Mouse (Mus musculus) megakaryocyte, adult 5-6 weeks (primary cell): Measurements from ENCODE around the gene Trip4. TPM values are rescaled to one million over a fixed set of nuclear protein-coding genes. Genes with fewer than 3 reads are reported as not detected.
"Not testable (repeated sequence)": the region's sequence is repeated elsewhere in the genome, so short reads cannot be mapped to it uniquely, and the experiment has no call there.

Experiments
- ATAC-seq: 2 replicates; pipeline ENCODE4 v1.8.0; 2016; ENCODE audit warnings: mild to moderate bottlenecking, inconsistent platforms; ENCODE audit not compliant: poor library complexity, severe bottlenecking
- total RNA-seq, 2 experiments: library from RNA; stranded (forward) in 1 of 2; stranded (reverse) in 1 of 2; fragments of 153-499, 151-499 nt in 1 of 2; fragments of 221-1000, 200-1000 nt in 1 of 2; gene quantifications; 2 replicates each; pipeline versions ENCODE4 v1.2.3 to v1.2.4; 2015 to 2017

The Trip4 gene
- total RNA-seq, 2 experiments from 2014 or later, result 17.7 to 23.8 TPM

DNA sequence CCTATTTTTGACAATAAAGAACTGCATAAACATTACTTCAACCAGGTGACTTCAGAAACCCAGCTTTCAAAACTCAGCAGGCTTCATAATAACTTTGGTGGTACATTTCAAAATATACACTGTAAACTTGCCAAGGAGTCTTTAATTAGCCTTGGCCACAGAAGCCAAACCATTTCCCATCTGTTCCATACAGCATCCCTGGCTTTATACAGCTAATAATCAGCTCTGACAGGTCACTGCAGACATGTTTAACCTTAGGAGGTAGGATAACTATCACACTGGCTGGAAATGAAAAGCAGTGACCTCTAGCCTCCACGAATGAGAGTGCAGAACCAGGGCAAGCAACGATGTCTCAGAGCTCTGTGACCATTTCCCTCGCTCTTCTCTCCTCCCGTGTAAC, 108.8 kb downstream of the Trip4 start:
- ATAC-seq, result no peak

DNA sequence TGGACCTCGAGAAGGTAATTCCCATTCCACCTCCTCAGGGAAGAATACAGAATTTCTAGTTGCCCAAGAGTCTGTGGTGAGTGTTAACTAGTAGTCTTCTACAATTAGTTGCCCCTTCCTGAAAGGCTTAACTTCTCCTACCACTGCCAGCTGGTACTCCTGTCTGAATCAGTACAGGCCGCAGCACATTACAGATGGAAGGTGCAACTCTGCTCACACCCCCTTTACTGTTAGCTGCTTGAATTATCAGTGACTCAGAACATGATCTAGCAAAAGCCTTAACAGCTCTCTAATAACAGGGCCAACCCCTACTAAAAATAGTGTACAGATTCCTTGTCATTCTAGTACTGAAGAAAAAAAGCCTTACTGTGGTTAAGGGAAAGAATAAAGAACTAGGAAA, 112.9 kb downstream of the Trip4 start:
- no peak for ATAC-seq

DNA sequence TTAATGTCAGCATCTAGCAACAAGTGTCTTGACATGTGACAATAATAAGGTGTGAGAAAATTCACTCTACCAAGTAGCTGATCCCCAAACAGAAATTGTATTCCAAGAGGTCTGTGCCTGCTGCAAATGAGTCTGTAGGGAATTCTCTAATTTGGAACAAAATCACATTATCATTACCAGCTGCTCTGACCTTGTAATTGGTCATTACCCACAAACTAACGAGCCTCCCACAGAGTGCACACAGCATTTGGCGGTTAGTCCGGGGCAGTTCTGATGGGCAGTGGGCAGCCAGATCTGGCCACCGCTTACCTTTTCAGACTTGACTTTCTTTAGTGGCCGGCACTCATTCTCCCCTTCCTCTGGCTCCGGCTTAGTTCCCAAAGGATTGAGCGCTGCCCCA, 114.3 kb downstream of the Trip4 start:
- no peak for ATAC-seq

DNA sequence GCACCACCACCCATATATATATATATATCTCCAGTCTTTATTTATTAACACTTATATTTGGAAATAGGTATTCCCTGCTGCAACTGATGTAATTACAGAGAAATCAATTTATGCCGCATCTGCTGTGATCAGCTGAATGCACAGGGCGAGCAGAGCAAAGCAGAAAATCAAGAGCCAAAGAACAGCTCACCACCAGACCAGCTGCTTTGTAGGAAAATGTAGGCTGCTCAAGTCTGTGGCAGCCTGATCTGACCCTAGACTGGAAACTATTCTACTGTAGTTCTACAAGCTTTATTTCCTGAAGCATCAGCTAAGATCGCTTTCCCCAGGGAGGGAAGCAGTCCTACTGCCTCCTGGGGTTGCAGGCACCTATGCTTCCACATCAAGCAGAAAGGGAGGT, 115.1 kb downstream of the Trip4 start:
- no peak for ATAC-seq

DNA sequence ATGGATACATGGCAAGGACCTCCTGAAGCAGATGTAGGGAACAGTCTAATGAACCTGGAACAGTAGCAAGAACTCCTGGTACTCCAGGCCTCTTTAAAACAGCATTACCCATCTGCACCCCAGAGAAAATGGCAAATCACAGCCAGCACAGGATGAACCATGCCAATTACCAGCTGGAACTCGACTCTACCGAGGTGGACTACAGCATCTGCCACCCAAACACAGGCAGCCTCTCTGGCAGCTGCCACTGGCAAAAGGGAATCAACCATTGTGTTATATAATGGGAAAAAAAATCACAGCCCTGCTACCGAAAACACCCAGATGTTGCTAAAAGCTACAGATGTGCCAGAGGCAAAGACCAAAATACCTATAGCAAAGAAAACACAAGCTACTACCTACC, 115.5 kb downstream of the Trip4 start:
- no peak for ATAC-seq

DNA sequence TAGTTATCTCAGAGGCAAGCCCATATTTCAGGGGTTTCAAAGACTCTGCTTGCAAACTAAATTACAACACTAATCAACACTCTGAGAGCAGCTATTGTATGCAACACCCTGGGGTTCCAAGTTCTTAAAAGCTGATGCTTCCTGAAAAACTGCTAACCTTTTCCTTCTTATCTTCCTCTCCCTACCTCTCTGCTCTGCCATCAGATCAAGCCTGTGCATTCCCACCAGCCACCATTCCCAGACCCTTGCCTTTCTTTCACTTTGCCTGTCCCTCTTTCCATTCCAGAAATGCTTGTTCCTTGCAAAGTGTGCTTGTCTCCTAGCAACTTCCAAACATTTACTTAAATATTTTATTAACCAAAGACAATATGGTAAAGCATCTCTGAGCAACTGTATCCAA, 116.7 kb downstream of the Trip4 start:
- ATAC-seq, result no peak

DNA sequence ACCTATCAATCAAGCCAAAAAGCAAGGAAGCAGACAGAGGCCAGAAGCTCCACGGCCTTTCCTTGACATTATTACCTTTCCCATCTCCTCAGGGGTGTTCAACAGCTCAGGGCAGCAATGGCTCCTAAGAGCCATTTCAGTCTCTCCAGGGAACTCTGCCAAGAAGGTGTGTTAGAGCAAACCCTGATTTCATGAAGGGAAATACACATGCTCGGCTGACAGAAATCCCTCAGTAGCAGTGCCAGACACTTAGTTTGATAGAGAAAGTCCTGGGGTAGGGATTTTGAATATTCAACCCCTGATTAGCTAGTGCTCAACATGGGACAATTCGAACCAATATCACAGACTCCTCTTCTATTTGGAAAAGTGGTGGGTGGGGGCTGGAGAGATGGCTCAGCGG, 117.5 kb downstream of the Trip4 start:
- no peak for ATAC-seq

DNA sequence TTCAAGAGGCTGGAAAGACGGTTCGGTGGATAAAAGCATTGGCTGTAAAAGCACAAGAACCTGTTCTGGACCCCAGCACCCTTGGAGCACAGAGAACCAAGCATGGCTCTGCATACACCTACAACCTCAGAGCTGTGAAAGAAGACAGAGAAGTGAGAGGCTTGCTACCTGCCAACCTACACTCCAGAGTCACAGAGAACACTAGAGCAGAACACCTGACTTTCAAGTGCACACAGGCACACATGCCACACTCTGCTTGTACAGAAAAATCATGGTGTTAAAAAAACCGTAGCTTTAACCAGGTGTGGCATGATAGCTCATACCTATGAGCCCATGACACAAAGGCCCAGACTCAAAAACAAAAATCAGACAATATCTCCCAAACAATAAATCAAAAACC, 118.8 kb downstream of the Trip4 start:
- ATAC-seq, result no peak

DNA sequence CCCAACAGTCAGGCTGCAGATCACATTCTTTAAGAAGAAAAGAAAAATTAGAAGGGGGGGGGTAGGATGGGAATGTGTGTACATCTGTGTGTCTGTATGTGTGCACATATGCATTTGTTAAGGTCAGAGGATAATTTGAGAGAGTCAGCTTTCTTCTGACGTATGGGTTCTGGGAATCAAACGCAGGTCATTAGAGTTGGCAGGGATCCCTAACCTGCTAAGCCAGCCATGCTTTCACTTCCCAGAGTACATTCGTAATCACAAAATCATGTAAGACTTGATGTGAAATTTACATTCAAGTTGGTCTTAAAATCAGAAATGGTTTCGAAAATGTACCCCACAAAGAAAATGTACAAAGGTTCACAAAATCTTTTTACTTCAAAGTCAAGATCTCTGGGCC, 120.0 kb downstream of the Trip4 start:
- ATAC-seq, result no peak

DNA sequence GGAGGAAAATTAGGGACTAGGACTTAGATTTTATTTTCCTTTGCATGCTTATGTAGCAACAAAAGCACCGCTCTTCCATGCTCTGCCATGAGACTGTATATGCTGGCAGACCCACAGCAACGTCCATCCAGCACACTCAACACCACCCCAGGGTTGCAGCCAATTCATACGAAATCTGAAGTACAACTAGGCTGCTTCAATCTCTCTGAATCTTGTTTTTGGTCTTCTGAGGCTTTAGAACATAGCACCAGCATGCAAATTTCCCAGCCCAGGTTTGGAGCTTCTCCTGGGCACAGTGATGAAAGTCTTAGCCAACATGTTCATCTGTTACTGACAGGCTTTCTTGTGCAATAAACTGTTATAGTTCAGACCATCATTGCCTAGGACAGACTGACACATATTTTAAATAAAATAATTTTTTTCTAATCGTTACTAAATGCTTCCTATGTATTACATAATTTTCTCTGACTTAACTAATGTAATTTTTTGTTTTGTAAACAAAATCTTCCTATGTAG, 120.7 kb downstream of the Trip4 start:
- ATAC-seq, result no peak

DNA sequence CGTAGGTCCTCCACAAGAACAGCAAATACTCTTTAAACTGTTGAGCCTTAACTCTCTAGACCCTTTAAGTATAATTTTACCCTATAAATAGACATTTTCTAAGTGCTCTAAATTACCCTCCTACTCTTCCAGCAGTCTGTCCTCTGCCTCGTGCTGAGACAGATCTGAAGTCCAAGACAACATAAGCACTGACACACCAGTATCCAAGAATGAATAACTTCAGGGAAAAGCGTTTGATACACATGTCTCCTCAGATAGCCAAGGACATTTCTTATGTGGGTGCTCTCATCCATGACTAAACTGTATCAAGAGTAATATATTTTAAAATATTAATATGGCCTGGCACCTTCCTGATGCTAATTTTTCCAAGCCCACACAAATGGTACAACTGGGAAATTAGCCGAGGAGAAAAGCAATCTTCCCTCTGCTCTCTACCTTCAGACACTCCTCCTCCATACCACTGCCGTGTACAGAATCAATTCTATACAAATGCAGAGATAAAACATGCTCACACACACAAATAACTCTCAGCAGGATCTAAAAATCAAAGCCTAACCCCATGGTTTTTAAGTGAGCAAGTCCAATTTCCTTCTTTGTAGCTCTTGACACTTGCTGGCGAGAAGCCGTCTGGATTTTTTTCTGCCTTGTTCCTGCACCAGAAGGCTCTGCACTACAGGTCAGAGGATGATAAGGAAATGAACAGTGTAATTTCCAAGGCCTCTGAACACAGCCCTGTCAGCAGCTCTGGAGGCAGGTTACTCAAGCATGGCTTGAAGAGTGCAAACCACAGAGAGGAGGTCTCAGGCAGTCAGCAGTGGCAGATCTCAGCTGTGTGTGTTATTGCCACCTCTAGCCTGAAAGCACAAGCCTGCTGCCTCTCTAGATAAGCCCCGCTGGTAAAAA, 121.5 kb downstream of the Trip4 start:
- peak; percentile 43; the same call in 1 of the 2 replicates for ATAC-seq

DNA sequence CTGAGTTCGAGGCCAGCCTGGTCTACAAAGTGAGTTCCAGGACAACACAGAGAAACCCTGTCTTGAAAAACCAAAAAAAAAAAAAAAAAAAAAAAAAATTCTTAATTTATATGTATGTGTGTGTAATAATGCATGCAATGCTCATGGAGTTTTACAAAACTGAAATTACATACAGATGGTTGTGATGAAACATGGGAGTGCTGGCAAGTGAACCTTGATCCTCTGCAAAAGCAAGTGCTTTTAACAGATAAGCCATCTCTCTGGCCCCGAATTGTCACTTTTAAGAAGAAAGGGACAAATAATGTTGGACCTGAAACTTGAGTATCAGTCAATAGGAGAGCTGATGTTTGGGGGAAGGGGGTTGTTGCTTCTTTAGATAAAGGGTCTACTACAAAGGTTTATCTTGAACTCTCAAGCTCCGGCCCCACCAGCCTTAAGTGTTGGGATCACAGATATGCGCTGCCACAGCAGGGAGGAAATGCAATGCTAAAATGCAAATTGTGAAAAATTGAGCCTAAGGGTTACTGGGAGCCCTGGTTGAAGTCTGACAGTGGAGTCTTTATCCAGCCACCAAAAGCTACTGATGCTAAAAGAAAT, 122.7 kb downstream of the Trip4 start:
- ATAC-seq, result no peak

DNA sequence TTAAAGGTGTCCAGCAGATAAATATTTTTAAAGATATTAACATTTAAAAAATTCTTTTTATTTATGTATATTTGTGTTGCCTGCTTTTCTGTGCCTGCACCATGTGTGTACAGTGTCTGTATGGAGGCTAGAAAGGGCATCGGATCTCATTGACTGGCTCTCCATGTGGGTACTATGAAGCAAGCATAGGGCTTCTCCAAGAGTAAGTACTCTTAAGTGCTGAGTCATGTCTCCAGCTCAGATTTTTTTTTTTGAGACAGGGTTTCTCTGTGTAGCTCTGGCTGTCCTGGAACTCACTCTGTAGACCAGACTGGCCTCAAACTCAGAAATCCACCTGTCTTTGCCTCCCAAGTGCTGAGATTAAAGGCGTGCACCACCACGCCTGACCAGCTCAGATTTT, 129.0 kb downstream of the Trip4 start:
- not testable (repeated sequence) for ATAC-seq

Other genes starting within 250 kb of the Trip4 start
- 12.5 and 15.9 TPM in 2 replicates for gene Oaz2, start 240.8 kb downstream of the Trip4 start, total RNA-seq (2015)
- 40.2 and 43.9 TPM in 2 replicates for gene Oaz2, start 240.8 kb downstream of the Trip4 start, total RNA-seq (2017)
- gene Zfp609, start 81.2 kb downstream of the Trip4 start, total RNA-seq (2015), result 10.4 and 11.3 TPM in 2 replicates
- 2.6 and 3.3 TPM in 2 replicates for gene Zfp609, start 81.2 kb downstream of the Trip4 start, total RNA-seq (2017)
- 105 and 130 TPM in 2 replicates for gene Pclaf, start 18.6 kb downstream of the Trip4 start, total RNA-seq (2015)
- gene Pclaf, start 18.6 kb downstream of the Trip4 start, total RNA-seq (2017), result 295 and 303 TPM in 2 replicates
- 25.0 and 31.0 TPM in 2 replicates for gene Csnk1g1, start 130 bp upstream of the Trip4 start, total RNA-seq (2015)
- 22.3 and 34.3 TPM in 2 replicates for gene Csnk1g1, start 130 bp upstream of the Trip4 start, total RNA-seq (2017)
- 420 TPM in 2 replicates for gene Ppib, start 151.4 kb upstream of the Trip4 start, total RNA-seq (2015)
- 677 and 751 TPM in 2 replicates for gene Ppib, start 151.4 kb upstream of the Trip4 start, total RNA-seq (2017)
- 0.21 TPM in 1 of 2 replicates, not detected in the other for gene Snx22, start 160.9 kb upstream of the Trip4 start, total RNA-seq (2015)
- 0.37 and 0.77 TPM in 2 replicates for gene Snx22, start 160.9 kb upstream of the Trip4 start, total RNA-seq (2017)
- 104 and 105 TPM in 2 replicates for gene Snx1, start 217.8 kb upstream of the Trip4 start, total RNA-seq (2015)
- gene Snx1, start 217.8 kb upstream of the Trip4 start, total RNA-seq (2017), result 203 and 217 TPM in 2 replicates
- 383 and 455 TPM in 2 replicates for gene Ciao2a, start 217.8 kb upstream of the Trip4 start, total RNA-seq (2015)
- 259 and 261 TPM in 2 replicates for gene Ciao2a, start 217.8 kb upstream of the Trip4 start, total RNA-seq (2017)
- 1.6 and 4.4 TPM in 2 replicates for gene Dapk2, start 249.4 kb upstream of the Trip4 start, total RNA-seq (2015)
- gene Dapk2, start 249.4 kb upstream of the Trip4 start, total RNA-seq (2017), result 2.6 and 4.0 TPM in 2 replicates